Mouse (Mus musculus) bone marrow macrophage, adult 2 months (primary cell): ENCODE results near the gene Creb5.

ENCODE experiments used
- CTCF ChIP-seq: IDR thresholded peaks from 2 replicates; pipeline ENCODE4 v1.5.1; 2012; ENCODE audit warnings: low read depth, mild to moderate bottlenecking, low read length, moderate library complexity
- POLR2A ChIP-seq: IDR thresholded peaks from 2 replicates; pipeline ENCODE4 v1.6.1; 2012; ENCODE audit warnings: mild to moderate bottlenecking, low read depth, low read length, borderline replicate concordance

DNA sequence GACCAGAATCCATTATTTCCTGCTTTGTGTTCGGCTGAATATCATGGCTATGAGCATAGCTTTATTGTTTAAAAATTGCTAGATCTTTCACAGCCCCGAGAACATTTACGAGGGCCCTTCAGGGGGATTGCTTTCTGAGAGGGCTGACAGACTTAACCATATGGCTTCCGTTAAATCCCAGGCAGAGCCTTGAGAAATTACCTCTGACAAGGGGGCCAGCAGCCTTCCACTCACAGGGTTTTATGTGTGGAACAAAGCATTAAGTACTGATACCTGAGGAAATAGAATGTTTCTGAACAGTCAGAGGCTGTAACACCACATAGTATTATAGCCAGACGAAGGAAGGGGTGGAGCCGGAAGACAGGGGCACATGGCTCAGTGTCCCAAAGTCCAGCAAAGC lies 165.2 kb downstream of the Creb5 start:
- TF ChIP-seq POLR2A (no peak), CTCF (no peak)
